Mouse (Mus musculus) embryonic facial prominence, embryonic 14.5 days (tissue): ENCODE measurements at regions not wholly inside any gene's neighbourhood (a gene's known extent, or its start where the extent isn't known, plus 50 kb on each side); places are given as distances from the start of the nearest gene placed in this dataset.
"Not testable (repeated sequence)": the region's sequence is repeated elsewhere in the genome, so short reads cannot be mapped to it uniquely, and the experiment has no call there.

Experiments used
- ATAC-seq: fragments of 200-750 bp; cut with Nextera tagmentation; 2 replicates; pipeline ENCODE4 v1.8.0; 2017; ENCODE audit warnings: low read depth, moderate number of reproducible peaks, moderate TSS enrichment
- DNase-seq: peaks from one replicate; pipeline ENCODE4 v3.0.0-alpha.2; 2015; ENCODE audit warnings: low spot score
- H3K27ac ChIP-seq: fragments of 300-500 bp; sonication (generic); replicated peaks from 2 replicates; pipeline ENCODE4 v1.5.1; 2014; ENCODE audit warnings: low read depth, mild to moderate bottlenecking, low read length, moderate library complexity
- H3K27me3 ChIP-seq: fragments of 300-500 bp; sonication (generic); replicated peaks from 2 replicates; pipeline ENCODE4 v1.6.1; 2014; ENCODE audit warnings: low read length; ENCODE audit not compliant: control insufficient read depth, insufficient read depth
- H3K36me3 ChIP-seq: fragments of 300-500 bp; sonication (generic); 2 replicates; pipeline ENCODE4 v1.6.1; 2014; ENCODE audit warnings: low read length, mixed read lengths; ENCODE audit not compliant: control insufficient read depth, insufficient read depth
- H3K4me1 ChIP-seq: fragments of 300-500 bp; sonication (generic); 2 replicates; pipeline ENCODE4 v1.6.1; 2014; ENCODE audit warnings: antibody characterized with exemption, low read length; ENCODE audit not compliant: control insufficient read depth, insufficient read depth
- H3K4me2 ChIP-seq: fragments of 300-500 bp; sonication (generic); 2 replicates; pipeline ENCODE4 v1.6.1; 2014; ENCODE audit warnings: low read depth, mild to moderate bottlenecking, low read length, moderate library complexity, mixed read lengths
- H3K4me3 ChIP-seq: fragments of 300-500 bp; sonication (generic); 2 replicates; pipeline ENCODE4 v1.5.1; 2014; ENCODE audit warnings: low read depth, mild to moderate bottlenecking, low read length
- H3K9ac ChIP-seq: fragments of 300-500 bp; sonication (generic); 2 replicates; pipeline ENCODE4 v1.6.1; 2014; ENCODE audit warnings: low read depth, mild to moderate bottlenecking, low read length, moderate library complexity, mixed read lengths
- H3K9me3 ChIP-seq: fragments of 300-500 bp; sonication (generic); 2 replicates; pipeline ENCODE4 v1.6.1; 2016; ENCODE audit warnings: low read length; ENCODE audit not compliant: control insufficient read depth
- WGBS: fragments of 180-500 bp; shearing (Covaris S2); extraction: QIAGEN DNeasy Blood & Tissue Kit; methylation state at CpG from one replicate; pipeline ENCODE4 v1.1.7; 2014; 5-methylcytosine and 5-hydroxymethylcytosine counted together

DNA sequence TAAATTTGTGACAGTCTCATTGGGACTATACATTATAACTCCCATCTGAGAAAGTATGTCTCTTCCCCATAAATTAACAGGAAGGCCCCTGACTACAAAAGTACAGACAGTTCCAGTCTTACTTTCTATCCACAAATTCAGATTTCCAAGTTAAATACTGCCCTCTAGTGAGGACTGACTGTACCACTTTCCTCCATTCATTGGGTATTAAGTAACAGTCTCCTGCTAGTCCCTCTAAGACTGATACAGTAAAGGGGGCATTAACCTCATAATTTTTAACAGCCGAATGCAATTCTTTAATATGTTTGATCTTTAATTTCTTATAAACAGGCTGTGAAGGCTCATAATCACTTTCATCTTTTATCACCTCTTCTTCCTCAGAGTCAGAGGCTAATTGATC, 131.0 kb upstream of the Adcyap1 start:
- not testable (repeated sequence) for H3K27me3 ChIP-seq, H3K4me2 ChIP-seq, ATAC-seq, H3K4me3 ChIP-seq, H3K27ac ChIP-seq, H3K9me3 ChIP-seq, H3K36me3 ChIP-seq, H3K4me1 ChIP-seq, H3K9ac ChIP-seq
- peak; percentile 27 for DNase-seq
- WGBS, result 45% methylated on average over 1 of the region's 1 CpGs

DNA sequence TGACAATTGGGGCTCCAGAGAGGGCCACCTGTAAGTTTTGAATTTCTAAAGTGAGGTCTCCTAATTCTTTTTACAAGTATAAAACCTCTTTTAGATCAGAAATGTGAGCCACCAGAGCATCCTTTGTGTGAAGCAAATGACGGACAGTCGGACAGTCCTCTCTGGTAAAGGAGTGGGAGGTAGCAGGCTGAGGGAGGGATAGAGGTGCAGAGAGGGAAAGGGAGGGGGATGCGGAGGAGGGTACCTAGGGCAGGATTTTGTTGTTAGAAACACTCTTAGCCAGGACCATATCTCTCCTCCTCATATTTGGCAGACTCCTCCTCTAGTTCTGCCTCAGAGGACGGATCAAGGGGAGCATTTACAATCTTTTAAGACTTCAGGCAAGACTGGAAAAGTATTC, 130.3 kb upstream of the Adcyap1 start:
- H3K36me3 ChIP-seq, result no peaks in the 10 kb centered on the region
- DNase-seq (no peak), ATAC-seq (no peak)
- no peak overlapping the region for H3K9ac ChIP-seq
- H3K4me2 ChIP-seq, result no peak overlapping the region
- H3K4me1 ChIP-seq, result no peaks in the 10 kb centered on the region
- no peak overlapping the region for H3K27ac ChIP-seq
- no peak overlapping the region for H3K4me3 ChIP-seq
- no peaks in the 10 kb centered on the region for H3K27me3 ChIP-seq
- 0 out of 2 replicates have a peak, but pooled peaks cover 3% of the 10 kb centered on the region for H3K9me3 ChIP-seq
- 65% methylated on average over 4 of the region's 4 CpGs for WGBS

GRCm38 (mm10) chr17:93084048-93084447, 114.8 kb upstream of the Adcyap1 start:
- Histone ChIP-seq H3K9me3 (no peaks in the 10 kb centered on the region), H3K4me3 (no peak overlapping the region), H3K36me3 (no peaks in the 10 kb centered on the region), H3K4me2 (no peak overlapping the region), H3K27ac (no peak overlapping the region), H3K4me1 (no peaks in the 10 kb centered on the region), H3K27me3 (no peaks in the 10 kb centered on the region), H3K9ac (no peak overlapping the region)
- DNase-seq (no peak), ATAC-seq (no peak)
- WGBS, result 52% methylated on average over 1 of the region's 1 CpGs

GRCm38 (mm10) chr17:93104516-93104915, 94.3 kb upstream of the Adcyap1 start:
- no peak for ATAC-seq
- Histone ChIP-seq H3K4me2 (no peak overlapping the region), H3K4me3 (no peak overlapping the region), H3K9ac (no peak overlapping the region), H3K36me3 (no peaks in the 10 kb centered on the region), H3K4me1 (no peaks in the 10 kb centered on the region), H3K27me3 (no peaks in the 10 kb centered on the region), H3K27ac (no peak overlapping the region), H3K9me3 (no peaks in the 10 kb centered on the region)
- no peak for DNase-seq

- ATAC-seq (no peak), DNase-seq (peak; percentile 3)
- no peaks in the 10 kb centered on the region for H3K36me3 ChIP-seq
- no peak overlapping the region for H3K9ac ChIP-seq
- H3K9me3 ChIP-seq, result no peaks in the 10 kb centered on the region
- H3K27me3 ChIP-seq, result no peaks in the 10 kb centered on the region
- no peak overlapping the region for H3K27ac ChIP-seq
- no peak overlapping the region for H3K4me3 ChIP-seq
- 69% methylated on average over 1 of the region's 1 CpGs for WGBS
- H3K4me1 ChIP-seq, result no peaks in the 10 kb centered on the region
- no peak overlapping the region for H3K4me2 ChIP-seq
Measured at GRCm38 (mm10) chr17:93140003-93140402, 58.8 kb upstream of the Adcyap1 start.

GRCm38 (mm10) chr17:93141125-93141524, 57.7 kb upstream of the Adcyap1 start:
- H3K9me3 ChIP-seq, result no peaks in the 10 kb centered on the region
- 25% methylated on average over 3 of the region's 3 CpGs for WGBS
- no peaks in the 10 kb centered on the region for H3K27me3 ChIP-seq
- H3K36me3 ChIP-seq, result no peaks in the 10 kb centered on the region
- no peak overlapping the region for H3K4me3 ChIP-seq
- H3K27ac ChIP-seq, result no peak overlapping the region
- ATAC-seq (no peak), DNase-seq (peak; percentile 36)
- no peak overlapping the region for H3K4me2 ChIP-seq
- H3K4me1 ChIP-seq, result no peaks in the 10 kb centered on the region
- H3K9ac ChIP-seq, result no peak overlapping the region
